Mouse (Mus musculus): ENCODE results near the gene Rnaset2b. TPM values are rescaled to one million over a fixed set of nuclear protein-coding genes. Genes with fewer than 3 reads are reported as not detected.
"Not testable (repeated sequence)": the region's sequence is repeated elsewhere in the genome, so short reads cannot be mapped to it uniquely, and the experiment has no call there.

Rnaset2b gene
- polyA plus RNA-seq (2015; fragmentation: Nextera tagmentation; extraction: Ambion mirVana), result 121 and 138 TPM in 2 replicates

DNA sequence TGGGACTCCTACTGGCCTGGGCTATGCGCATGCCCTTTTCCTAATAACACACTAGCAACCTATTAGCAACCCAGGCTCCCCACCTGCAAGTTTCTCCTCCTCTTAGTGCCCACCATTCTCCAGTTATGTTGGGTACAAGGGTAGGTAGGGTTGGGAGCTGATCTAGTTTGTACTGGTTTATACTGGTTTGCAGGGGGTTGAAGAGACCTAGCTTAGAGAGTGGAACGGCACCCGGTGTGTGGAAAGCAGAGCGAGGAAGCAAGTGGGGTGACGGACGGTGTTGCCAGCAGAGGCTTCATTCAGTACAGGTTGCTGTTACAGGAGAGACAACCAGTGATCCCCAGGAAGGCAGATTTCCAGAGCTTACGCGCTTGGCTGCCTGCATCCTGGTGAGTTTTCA lies at the start of gene Rnaset2b:
Rnaset2b (plus strand) TSS at position 301 of the 400 bp plus-strand sequence.
- H3K4me1 ChIP-seq (ENCODE audit: control insufficient read depth, insufficient read depth, low read depth, low read length); H3K27ac ChIP-seq (ENCODE audit: low read depth, low read length); H3K36me3 ChIP-seq (ENCODE audit: control insufficient read depth, insufficient read depth, low read length); H3K9ac ChIP-seq (ENCODE audit: low read depth, low read length); H3K27me3 ChIP-seq (replicated peaks; ENCODE audit: control insufficient read depth, insufficient read depth, low read length); H3K9me3 ChIP-seq (ENCODE audit: control insufficient read depth, low read length); ATAC-seq; H3K4me2 ChIP-seq (ENCODE audit: low read length); H3K4me3 ChIP-seq (ENCODE audit: low read length): not testable (repeated sequence)
- no CpG with 5 or more reads among the region's 8 CpGs for WGBS

DNA sequence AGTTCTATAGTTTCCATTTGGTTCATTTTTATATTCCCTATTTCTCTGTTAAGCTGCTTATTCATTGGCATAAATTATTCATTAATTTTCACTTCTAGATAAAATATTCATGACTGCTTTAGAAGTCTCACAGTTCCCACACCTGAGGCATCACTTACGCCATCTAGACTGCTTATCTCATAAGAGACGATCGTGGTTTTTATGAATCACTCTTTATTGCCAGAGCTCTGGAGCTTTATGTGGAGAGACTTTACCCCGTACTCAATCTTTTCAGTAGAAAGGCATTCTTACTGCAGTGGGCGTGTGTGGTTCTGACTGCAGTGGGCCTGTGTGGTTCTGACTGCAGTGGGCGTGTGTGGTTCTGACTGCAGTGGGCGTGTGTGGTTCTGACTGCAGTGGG lies 38.8 kb upstream of the Rnaset2b start:
- not testable (repeated sequence) for H3K4me1 ChIP-seq (ENCODE audit: control insufficient read depth, insufficient read depth, low read depth, low read length); H3K27me3 ChIP-seq (replicated peaks; ENCODE audit: control insufficient read depth, insufficient read depth, low read length); H3K4me3 ChIP-seq (ENCODE audit: low read length); H3K27ac ChIP-seq (ENCODE audit: low read depth, low read length); H3K36me3 ChIP-seq (ENCODE audit: control insufficient read depth, insufficient read depth, low read length); H3K4me2 ChIP-seq (ENCODE audit: low read length); H3K9ac ChIP-seq (ENCODE audit: low read depth, low read length); H3K9me3 ChIP-seq (ENCODE audit: control insufficient read depth, low read length); ATAC-seq
- 87% methylated on average over 6 of the region's 7 CpGs for WGBS

DNA sequence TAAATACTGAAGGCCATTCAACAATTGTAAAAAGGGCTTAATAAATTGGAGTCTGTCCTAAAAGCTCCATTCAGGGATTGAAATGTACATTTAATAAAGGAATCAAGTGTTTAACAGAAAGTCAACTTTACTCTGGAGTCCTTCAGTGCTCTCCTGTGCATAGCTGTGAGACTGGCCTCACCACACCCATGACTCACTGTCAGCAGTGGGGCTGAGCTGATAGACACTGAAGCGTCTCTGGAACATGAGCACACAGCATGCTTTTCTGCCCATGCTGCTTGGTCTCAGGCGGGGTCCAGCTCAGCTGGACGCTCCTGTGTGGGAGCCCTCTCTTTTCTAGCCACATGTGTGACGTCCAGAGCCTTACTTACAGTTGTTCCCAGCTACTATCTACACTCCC lies 27.9 kb upstream of the Rnaset2b start:
- not testable (repeated sequence) for H3K4me2 ChIP-seq (ENCODE audit: low read length); H3K4me1 ChIP-seq (ENCODE audit: control insufficient read depth, insufficient read depth, low read depth, low read length); H3K27ac ChIP-seq (ENCODE audit: low read depth, low read length); H3K36me3 ChIP-seq (ENCODE audit: control insufficient read depth, insufficient read depth, low read length); H3K9me3 ChIP-seq (ENCODE audit: control insufficient read depth, low read length); H3K9ac ChIP-seq (ENCODE audit: low read depth, low read length); ATAC-seq; H3K4me3 ChIP-seq (ENCODE audit: low read length); H3K27me3 ChIP-seq (replicated peaks; ENCODE audit: control insufficient read depth, insufficient read depth, low read length)
- WGBS, result no CpG with 5 or more reads among the region's 4 CpGs

DNA sequence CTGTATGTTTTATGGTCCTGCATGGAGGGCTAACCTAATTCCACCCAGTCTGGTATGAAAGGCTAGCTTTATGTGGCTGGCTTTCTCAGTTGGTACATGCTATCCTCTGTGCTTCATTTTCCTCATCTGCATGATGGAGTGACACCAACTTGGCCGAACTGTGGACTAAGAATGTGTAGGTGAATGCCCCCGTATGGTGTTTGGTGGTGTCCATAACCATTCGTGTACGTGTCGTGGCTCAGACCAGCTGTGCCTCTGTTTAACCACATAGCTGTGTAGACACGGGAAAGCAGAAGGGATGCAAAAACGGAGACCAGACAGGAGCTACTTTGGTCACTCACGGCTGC lies 22.8 kb upstream of the Rnaset2b start:
- H3K4me1 ChIP-seq (ENCODE audit: control insufficient read depth, insufficient read depth, low read depth, low read length); H3K36me3 ChIP-seq (ENCODE audit: control insufficient read depth, insufficient read depth, low read length); ATAC-seq; H3K9me3 ChIP-seq (ENCODE audit: control insufficient read depth, low read length); H3K27ac ChIP-seq (ENCODE audit: low read depth, low read length); H3K27me3 ChIP-seq (replicated peaks; ENCODE audit: control insufficient read depth, insufficient read depth, low read length): not testable (repeated sequence)
- Histone ChIP-seq H3K4me2 (ENCODE audit: low read length) (peak overlapping the region; percentile 62), H3K9ac (ENCODE audit: low read depth, low read length) (peak overlapping the region; percentile 72), H3K4me3 (ENCODE audit: low read length) (peak overlapping the region; percentile 56)
- no CpG with 5 or more reads among the region's 8 CpGs for WGBS

DNA sequence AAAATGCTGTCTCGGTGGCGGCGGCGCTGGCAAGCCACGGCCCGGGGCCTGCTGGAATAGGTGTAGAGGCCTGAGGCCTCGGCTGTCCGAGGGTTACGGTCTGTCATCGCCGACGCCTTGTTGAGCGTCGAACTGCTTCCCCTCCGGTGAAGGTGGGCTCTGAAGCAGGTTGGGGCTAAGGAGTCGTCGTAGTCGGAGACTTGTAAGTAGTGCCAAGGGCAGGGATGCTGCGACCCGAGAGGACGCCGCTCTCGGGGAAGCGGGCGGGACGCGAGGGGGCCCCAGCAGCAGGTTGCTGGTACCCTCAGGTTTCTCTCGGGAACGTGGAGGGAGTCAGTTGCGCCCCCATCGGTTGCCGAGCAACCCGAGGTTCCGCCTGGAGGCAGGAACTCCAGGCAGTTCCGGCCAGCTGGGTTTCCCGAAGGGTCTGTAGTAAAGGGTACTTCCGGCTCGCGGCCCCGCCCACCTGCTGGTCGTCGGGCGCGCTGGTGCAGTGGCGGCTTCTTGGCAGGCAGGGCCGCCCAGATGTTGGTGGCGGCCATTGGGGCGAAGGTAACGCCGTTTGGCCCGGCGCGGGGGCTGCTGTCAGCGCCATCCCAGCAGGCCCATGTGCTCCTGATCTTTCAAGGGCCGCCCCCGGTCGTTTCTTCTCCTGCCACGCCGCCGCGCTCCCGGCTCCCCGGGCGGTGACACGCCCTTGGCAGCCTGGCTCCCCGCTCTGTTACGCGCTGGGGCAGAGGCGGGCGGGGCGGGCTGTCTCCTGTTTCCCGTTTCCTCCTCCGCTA lies 22.3 kb upstream of the Rnaset2b start, which contains the start of gene Rsph3b:
Rsph3b (minus strand) TSS at position 699 of the 785 bp plus-strand sequence.
- peak within 1 kb of the TSS; percentile 72 for H3K9ac ChIP-seq (ENCODE audit: low read depth, low read length)
- peak within 1 kb of the TSS; percentile 83 for H3K27ac ChIP-seq (ENCODE audit: low read depth, low read length)
- not testable (repeated sequence) for H3K4me1 ChIP-seq (ENCODE audit: control insufficient read depth, insufficient read depth, low read depth, low read length); H3K9me3 ChIP-seq (ENCODE audit: control insufficient read depth, low read length); H3K27me3 ChIP-seq (replicated peaks; ENCODE audit: control insufficient read depth, insufficient read depth, low read length); H3K36me3 ChIP-seq (ENCODE audit: control insufficient read depth, insufficient read depth, low read length)
- H3K4me2 ChIP-seq (ENCODE audit: low read length), result peak within 1 kb of the TSS; percentile 62
- under 1% methylated on average over 54 of the region's 73 CpGs for WGBS
- peak within 1 kb of the TSS; percentile 56 for H3K4me3 ChIP-seq (ENCODE audit: low read length)
- peak; percentile 97 for ATAC-seq

DNA sequence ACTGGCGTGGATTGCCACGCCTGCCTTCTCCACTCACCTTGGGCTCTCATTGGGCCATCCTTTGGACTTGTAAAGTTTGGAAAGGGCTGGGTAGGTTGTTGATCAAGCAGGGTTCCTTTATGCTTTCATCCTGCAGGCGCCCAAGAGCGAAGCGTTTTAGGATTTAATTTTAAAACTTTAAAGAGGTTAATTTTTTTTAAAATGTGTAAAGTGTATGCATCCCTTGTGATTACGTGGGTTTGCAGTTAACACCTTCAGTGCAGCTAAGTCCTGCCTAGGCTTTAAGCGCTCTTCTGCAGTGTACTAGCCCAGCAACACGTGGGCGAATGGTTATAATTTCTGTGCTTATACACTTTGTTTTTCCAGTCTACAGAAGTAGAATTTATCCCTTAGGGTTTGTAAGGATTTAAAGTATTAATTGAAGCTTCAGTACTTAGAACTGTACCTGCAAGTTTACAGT lies 21.6 kb upstream of the Rnaset2b start:
- not testable (repeated sequence) for ATAC-seq
- H3K27ac ChIP-seq (ENCODE audit: low read depth, low read length), result peak overlapping the region; percentile 83

DNA sequence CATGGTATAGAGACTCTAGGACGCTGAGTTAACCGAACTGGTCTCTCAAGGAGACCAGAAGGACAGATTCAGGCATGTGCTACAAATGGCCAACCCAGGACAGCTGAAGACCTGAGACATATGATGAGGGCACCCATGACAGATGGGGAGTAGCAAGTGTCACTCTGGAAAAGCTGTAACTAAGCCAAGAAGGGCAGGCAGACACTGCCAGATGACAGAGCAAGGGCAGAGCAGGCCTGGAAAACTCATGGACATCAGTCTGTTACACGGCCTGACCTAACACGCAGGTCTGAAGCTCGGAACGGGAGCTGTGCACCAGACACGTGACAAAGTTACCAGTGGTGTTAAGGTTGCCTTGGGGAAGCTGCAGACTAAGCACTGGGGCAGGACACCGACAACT lies 11.6 kb upstream of the Rnaset2b start:
- not testable (repeated sequence) for H3K9ac ChIP-seq (ENCODE audit: low read depth, low read length); H3K9me3 ChIP-seq (ENCODE audit: control insufficient read depth, low read length); H3K36me3 ChIP-seq (ENCODE audit: control insufficient read depth, insufficient read depth, low read length); H3K4me3 ChIP-seq (ENCODE audit: low read length); H3K4me1 ChIP-seq (ENCODE audit: control insufficient read depth, insufficient read depth, low read depth, low read length); H3K27me3 ChIP-seq (replicated peaks; ENCODE audit: control insufficient read depth, insufficient read depth, low read length); H3K27ac ChIP-seq (ENCODE audit: low read depth, low read length); ATAC-seq; H3K4me2 ChIP-seq (ENCODE audit: low read length)
- 82% methylated on average over 5 of the region's 8 CpGs for WGBS

More for the DNA sequence above, 21.6 kb upstream of the Rnaset2b start:
- not testable (repeated sequence) for H3K4me1 ChIP-seq (ENCODE audit: control insufficient read depth, insufficient read depth, low read depth, low read length); H3K27me3 ChIP-seq (replicated peaks; ENCODE audit: control insufficient read depth, insufficient read depth, low read length); H3K9me3 ChIP-seq (ENCODE audit: control insufficient read depth, low read length); H3K36me3 ChIP-seq (ENCODE audit: control insufficient read depth, insufficient read depth, low read length)
- Histone ChIP-seq H3K4me2 (ENCODE audit: low read length) (peak overlapping the region; percentile 62), H3K4me3 (ENCODE audit: low read length) (peak overlapping the region; percentile 56), H3K9ac (ENCODE audit: low read depth, low read length) (peak overlapping the region; percentile 72)
- 16% methylated on average over 9 of the region's 9 CpGs for whole genome bisulfite sequencing

DNA sequence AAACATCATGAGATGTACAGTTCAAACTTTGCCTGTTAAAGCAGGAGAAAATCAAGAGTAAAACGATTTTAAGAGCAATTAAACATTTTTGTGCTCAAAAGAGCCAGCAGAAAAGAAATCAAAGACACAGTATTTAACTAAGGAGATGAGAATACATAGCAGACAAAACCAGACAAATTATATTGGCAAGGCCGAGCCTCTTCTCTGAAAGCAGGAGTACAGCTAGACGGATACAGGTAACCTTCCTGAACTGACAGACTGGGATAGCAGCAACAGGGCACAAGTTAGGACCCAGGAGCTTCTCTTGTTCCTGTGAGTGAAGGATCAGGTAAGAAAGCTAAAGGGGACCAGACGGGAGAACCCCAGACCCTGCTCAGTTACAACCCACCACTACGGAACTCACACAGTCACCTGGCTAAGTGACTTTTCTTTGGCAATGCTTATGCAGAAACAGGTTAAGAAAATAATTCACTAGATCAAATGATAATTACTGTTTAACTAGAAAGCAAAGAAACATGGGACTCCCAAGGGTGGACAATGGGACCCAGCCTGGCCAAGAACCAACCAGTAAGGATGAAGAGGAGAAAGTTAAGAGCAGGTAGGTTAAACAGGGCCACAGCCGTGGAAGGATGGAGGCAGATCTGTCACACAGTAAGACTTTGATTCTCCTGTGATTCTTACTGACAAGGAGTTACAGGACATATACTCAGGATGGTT lies 10.7 kb upstream of the Rnaset2b start:
- not testable (repeated sequence) for H3K27me3 ChIP-seq (replicated peaks; ENCODE audit: control insufficient read depth, insufficient read depth, low read length); H3K9me3 ChIP-seq (ENCODE audit: control insufficient read depth, low read length); H3K27ac ChIP-seq (ENCODE audit: low read depth, low read length); H3K4me1 ChIP-seq (ENCODE audit: control insufficient read depth, insufficient read depth, low read depth, low read length); H3K9ac ChIP-seq (ENCODE audit: low read depth, low read length); ATAC-seq; H3K36me3 ChIP-seq (ENCODE audit: control insufficient read depth, insufficient read depth, low read length)
- Histone ChIP-seq H3K4me3 (ENCODE audit: low read length) (peak overlapping the region; percentile 47), H3K4me2 (ENCODE audit: low read length) (peak overlapping the region; percentile 49)
- 89% methylated on average over 3 of the region's 6 CpGs for WGBS

DNA sequence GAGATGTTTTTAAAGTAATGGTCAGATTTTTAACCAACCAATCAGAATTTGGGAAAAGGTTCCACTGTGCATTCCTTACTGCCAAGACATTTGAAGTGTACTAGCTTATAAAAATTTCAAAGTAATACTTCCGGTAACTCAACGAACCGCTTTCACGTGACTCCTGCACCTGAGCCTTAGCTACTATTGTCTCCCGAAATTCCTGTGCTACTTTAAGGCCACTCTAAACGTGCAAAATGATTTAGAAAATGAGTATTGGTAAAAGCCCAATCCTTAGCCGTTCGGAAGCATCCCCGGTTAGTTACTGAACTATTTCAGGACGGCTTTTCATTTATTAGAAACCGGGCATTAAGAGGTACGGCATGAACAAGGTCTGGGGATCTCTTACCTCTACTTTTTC lies 10.1 kb upstream of the Rnaset2b start:
- not testable (repeated sequence) for H3K9ac ChIP-seq (ENCODE audit: low read depth, low read length)
- 0% methylated on average over 11 of the region's 12 CpGs for WGBS

More for the DNA sequence above, 10.1 kb upstream of the Rnaset2b start:
- peak overlapping the region; percentile 47 for H3K4me3 ChIP-seq (ENCODE audit: low read length)
- H3K4me2 ChIP-seq (ENCODE audit: low read length), result peak overlapping the region; percentile 49
- H3K27ac ChIP-seq (ENCODE audit: low read depth, low read length), result peak overlapping the region; percentile 56; the same call in 1 of the 2 replicates
- ATAC-seq; H3K36me3 ChIP-seq (ENCODE audit: control insufficient read depth, insufficient read depth, low read length); H3K9me3 ChIP-seq (ENCODE audit: control insufficient read depth, low read length); H3K27me3 ChIP-seq (replicated peaks; ENCODE audit: control insufficient read depth, insufficient read depth, low read length); H3K4me1 ChIP-seq (ENCODE audit: control insufficient read depth, insufficient read depth, low read depth, low read length): not testable (repeated sequence)

Data from hindbrain, embryonic 16.5 days (tissue).